In the genomic region with DNA sequence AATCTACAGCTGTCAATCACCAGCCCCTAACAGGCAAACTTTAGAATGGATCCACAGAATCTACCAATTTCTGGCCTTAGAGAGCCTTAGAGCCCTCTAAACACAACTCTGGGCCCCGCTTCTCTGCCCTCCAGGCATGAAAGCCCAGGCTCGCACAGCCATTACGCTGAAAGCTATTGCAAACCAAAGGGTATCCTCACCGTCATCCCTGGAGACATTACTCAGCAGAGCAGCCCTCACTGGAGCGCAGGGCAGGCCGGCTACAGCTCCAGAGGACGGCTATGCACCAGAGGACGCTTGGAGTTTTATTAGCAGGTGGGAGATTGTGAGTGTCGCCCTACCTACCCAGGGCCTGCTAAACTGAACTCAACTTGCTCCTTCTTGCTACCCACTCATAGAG, we compare ENCODE assay signal across 17 mouse cellular contexts.
DNase-seq lines count a peak whose midpoint lies in the region; ATAC-seq and TF ChIP-seq lines count a peak whose summit lies in the region.
"Had no signal": no experiment of that assay in that cellular context is flagged by ENCODE, and none has a peak within 500 bp of the region (broad histone marks: within the 10 kb centered on the region; RNA-seq: fewer than 3 reads in every experiment).

No protein-coding gene starts in this region.

- H3K4me1 ChIP-seq in heart, postnatal 0 days (ENCODE audit: control insufficient read depth, insufficient read depth) = peaks cover 36% of the 10 kb centered on the region
- H3K4me1 ChIP-seq in neural tube, embryonic 12.5 days = no peaks in the 10 kb centered on the region
- no peaks in the 10 kb centered on the region for H3K4me1 ChIP-seq in midbrain, postnatal 0 days (ENCODE audit: insufficient read depth, low read length)
- H3K4me1 ChIP-seq: embryonic facial prominence, embryonic 15.5 days; forebrain, embryonic 10.5 days; midbrain, embryonic 12.5 days had no signal

- TF ChIP-seq EP300 in heart, postnatal 0 days (IDR thresholded peaks at IDR 0.05; ENCODE audit: low read depth) = no peak

- TF ChIP-seq CTCF in heart, postnatal 0 days (IDR thresholded peaks at IDR 0.05; ENCODE audit: low read depth) = no peak
- TF ChIP-seq CTCF in midbrain, postnatal 0 days (IDR thresholded peaks at IDR 0.05) = no peak

- no peaks in the 10 kb centered on the region for H3K9me3 ChIP-seq in heart, postnatal 0 days (replicated peaks; ENCODE audit: control insufficient read depth, low read length)
- no peaks in the 10 kb centered on the region for H3K9me3 ChIP-seq in neural tube, embryonic 12.5 days
- H3K9me3 ChIP-seq in midbrain, postnatal 0 days (ENCODE audit: low read length) = no peaks in the 10 kb centered on the region
- H3K9me3 ChIP-seq: embryonic facial prominence, embryonic 15.5 days; forebrain, embryonic 10.5 days; midbrain, embryonic 12.5 days had no signal

- WGBS in heart, postnatal 0 days = 51% methylated on average over 9 of the region's 9 CpGs
- 73% methylated on average over 9 of the region's 9 CpGs for WGBS in neural tube, embryonic 12.5 days
- 69% methylated on average over 9 of the region's 9 CpGs for WGBS in midbrain, postnatal 0 days

- no peaks in the 10 kb centered on the region for H3K36me3 ChIP-seq in heart, postnatal 0 days (replicated peaks; ENCODE audit: control insufficient read depth, insufficient read depth, low read length)
- no peaks in the 10 kb centered on the region for H3K36me3 ChIP-seq in neural tube, embryonic 12.5 days
- no peaks in the 10 kb centered on the region for H3K36me3 ChIP-seq in midbrain, postnatal 0 days (ENCODE audit: insufficient read depth, low read length)
- H3K36me3 ChIP-seq: embryonic facial prominence, embryonic 15.5 days; forebrain, embryonic 10.5 days; midbrain, embryonic 12.5 days had no signal

- no peak for ATAC-seq in heart, postnatal 0 days (ENCODE audit: insufficient read depth, low read depth)
- ATAC-seq in neural tube, embryonic 12.5 days (ENCODE audit: low FRiP score, low read depth) = 0 out of 2 replicates have a peak, but pooled peaks have one; percentile 44
- 0 out of 2 replicates have a peak, but pooled peaks have one; percentile 42 for ATAC-seq in midbrain, postnatal 0 days (ENCODE audit: low FRiP score)

- H3K4me3 ChIP-seq in heart, postnatal 0 days (ENCODE audit: low read depth, low read length) = no peak overlapping the region
- H3K4me3 ChIP-seq in neural tube, embryonic 12.5 days = no peak overlapping the region
- no peak overlapping the region for H3K4me3 ChIP-seq in midbrain, postnatal 0 days (ENCODE audit: low read depth, low read length)
- H3K4me3 ChIP-seq: embryonic facial prominence, embryonic 15.5 days; forebrain, embryonic 10.5 days; midbrain, embryonic 12.5 days had no signal

- H3K9ac ChIP-seq in heart, postnatal 0 days (replicated peaks; ENCODE audit: low read depth, low read length) = no peak overlapping the region
- no peak overlapping the region for H3K9ac ChIP-seq in neural tube, embryonic 12.5 days
- no peak overlapping the region for H3K9ac ChIP-seq in midbrain, postnatal 0 days (replicated peaks; ENCODE audit: low read length, poor library complexity, severe bottlenecking)
- H3K9ac ChIP-seq: embryonic facial prominence, embryonic 15.5 days; midbrain, embryonic 12.5 days had no signal

- H3K27me3 ChIP-seq in heart, postnatal 0 days (ENCODE audit: control insufficient read depth, insufficient read depth, low read length) = no peaks in the 10 kb centered on the region
- no peaks in the 10 kb centered on the region for H3K27me3 ChIP-seq in neural tube, embryonic 12.5 days (replicated peaks)
- no peaks in the 10 kb centered on the region for H3K27me3 ChIP-seq in midbrain, postnatal 0 days (ENCODE audit: insufficient read depth, low read length)
- H3K27me3 ChIP-seq: embryonic facial prominence, embryonic 15.5 days; midbrain, embryonic 12.5 days had no signal

- H3K27ac ChIP-seq in heart, postnatal 0 days (ENCODE audit: low read depth) = peak overlapping the region; percentile 8; the same call in 1 of the 2 replicates
- H3K27ac ChIP-seq in neural tube, embryonic 12.5 days = no peak overlapping the region
- H3K27ac ChIP-seq in midbrain, postnatal 0 days (ENCODE audit: low read depth, low read length) = no peak overlapping the region; the same call in 1 of the 2 replicates
- H3K27ac ChIP-seq: embryonic facial prominence, embryonic 15.5 days; forebrain, embryonic 10.5 days; midbrain, embryonic 12.5 days had no signal

- H3K4me2 ChIP-seq in heart, postnatal 0 days (ENCODE audit: low read depth, low read length) = no peak overlapping the region
- H3K4me2 ChIP-seq in neural tube, embryonic 12.5 days (replicated peaks) = no peak overlapping the region
- no peak overlapping the region for H3K4me2 ChIP-seq in midbrain, postnatal 0 days (ENCODE audit: low read depth, low read length, poor library complexity, severe bottlenecking)
- H3K4me2 ChIP-seq: embryonic facial prominence, embryonic 15.5 days; heart, embryonic 11.5 days; midbrain, embryonic 12.5 days had no signal

- no peak for DNase-seq in heart, postnatal 0 days (ENCODE audit: low spot score)
- no peak for DNase-seq in heart, adult 8-10 months (ENCODE audit: low spot score)
- no peak for DNase-seq in neural tube, embryonic 10.5 days (ENCODE audit: extremely low spot score, low spot score)
- DNase-seq in midbrain, postnatal 0 days (ENCODE audit: low spot score) = no peak
- no peak for DNase-seq in ovary, postnatal 14 days (ENCODE audit: low spot score)
- no peak for DNase-seq in adrenal gland, postnatal 25 days
- DNase-seq: cerebellum, adult 9-10 months; gastrocnemius, postnatal 10 days; kidney, postnatal 4 days; lung, adult 2 months; lung, postnatal 36 days; thymus, adult 18-20 months had no signal
